Mouse (Mus musculus): ENCODE results near the gene Gpr176. TPM values are rescaled to one million over a fixed set of nuclear protein-coding genes. Genes with fewer than 3 reads are reported as not detected.

The Gpr176 gene
- total and polyA plus RNA-seq, 3 experiments: not detected

- H3K4me3 ChIP-seq (ENCODE audit: control insufficient read depth in 1 of 2, insufficient read depth in 1 of 2, low read depth in 2 of 2, low read length in 2 of 2): no peak overlapping the region
- H3K4me1 ChIP-seq (ENCODE audit: control insufficient read depth in 1 of 2, insufficient read depth in 2 of 2, low read length in 2 of 2): no peaks in the 10 kb centered on the region
- H3K79me2 ChIP-seq (ENCODE audit: control insufficient read depth, insufficient read depth, low read length, poor library complexity): no peaks in the 10 kb centered on the region
- TF ChIP-seq ZMIZ1 (IDR thresholded peaks at IDR 0.05; ENCODE audit: low read depth, low read length): no peak
- TF ChIP-seq POLR2AphosphoS2 (IDR thresholded peaks at IDR 0.05; ENCODE audit: low read length): no peak
- no peak for TF ChIP-seq ELF1 (IDR thresholded peaks at IDR 0.05; ENCODE audit: low read depth, low read length)
- no peak for TF ChIP-seq EP300 (IDR thresholded peaks at IDR 0.05; ENCODE audit: low read depth in 1 of 2, low read length in 2 of 2)
- H3K9me3 ChIP-seq (replicated peaks; ENCODE audit: insufficient read depth, low read length): no peaks in the 10 kb centered on the region
- no peak overlapping the region for H3K27ac ChIP-seq (ENCODE audit: control insufficient read depth, low read depth, low read length)
- DNase-seq (ENCODE audit: low read depth, low spot score): no peak
- no peaks in the 10 kb centered on the region for H3K27me3 ChIP-seq (ENCODE audit: control insufficient read depth in 1 of 2, insufficient read depth in 2 of 2, low read length in 2 of 2)
- H3K36me3 ChIP-seq (ENCODE audit: control insufficient read depth in 1 of 2, insufficient read depth in 2 of 2, low read length in 2 of 2): no peaks in the 10 kb centered on the region
- no peak overlapping the region for H3K9ac ChIP-seq (ENCODE audit: control insufficient read depth, low read depth, low read length, poor library complexity, severe bottlenecking)
Measured at GRCm38 (mm10) chr2:118236196-118236595, 137.0 kb downstream of the Gpr176 start.

GRCm38 (mm10) chr2:118235614-118236013 lies 137.6 kb downstream of the Gpr176 start:
- no peaks in the 10 kb centered on the region for H3K27me3 ChIP-seq (ENCODE audit: control insufficient read depth in 1 of 2, insufficient read depth in 2 of 2, low read length in 2 of 2)
- TF ChIP-seq TAL1 (IDR thresholded peaks at IDR 0.05; ENCODE audit: low read length) (no peak), UBTF (IDR thresholded peaks at IDR 0.05; ENCODE audit: borderline replicate concordance, insufficient read depth, low read depth, low read length) (no peak), TCF12 (IDR thresholded peaks at IDR 0.05; ENCODE audit: low read depth, low read length) (no peak), ZMIZ1 (IDR thresholded peaks at IDR 0.05; ENCODE audit: low read depth, low read length) (no peak), MYB (IDR thresholded peaks at IDR 0.05; ENCODE audit: low read depth, low read length) (no peak), JUND (IDR thresholded peaks at IDR 0.05; ENCODE audit: low read depth, low read length) (no peak), ZKSCAN1 (IDR thresholded peaks at IDR 0.05; ENCODE audit: low read depth, low read length) (no peak), POLR2AphosphoS2 (IDR thresholded peaks at IDR 0.05; ENCODE audit: low read length) (no peak), BHLHE40 (IDR thresholded peaks at IDR 0.05; ENCODE audit: borderline replicate concordance, low read depth, low read length) (no peak), SMC3 (IDR thresholded peaks at IDR 0.05; ENCODE audit: low read depth, low read length) (no peak), MEF2A (IDR thresholded peaks at IDR 0.05; ENCODE audit: extremely low read depth, insufficient replicate concordance, low read depth, low read length, poor library complexity, severe bottlenecking) (no peak), SIN3A (IDR thresholded peaks at IDR 0.05; ENCODE audit: low read length) (no peak), E2F4 (IDR thresholded peaks at IDR 0.05; ENCODE audit: borderline replicate concordance, low read depth, low read length) (no peak), GABPA (IDR thresholded peaks at IDR 0.05; ENCODE audit: low read depth, low read length) (no peak), ZNF384 (IDR thresholded peaks at IDR 0.05; ENCODE audit: low read depth, low read length) (no peak), ELF1 (IDR thresholded peaks at IDR 0.05; ENCODE audit: low read depth, low read length) (no peak)
- no peak overlapping the region for H3K4me3 ChIP-seq (ENCODE audit: control insufficient read depth in 1 of 2, insufficient read depth in 1 of 2, low read depth in 2 of 2, low read length in 2 of 2)
- H3K27ac ChIP-seq (ENCODE audit: control insufficient read depth, low read depth, low read length): no peak overlapping the region
- H3K4me1 ChIP-seq (ENCODE audit: control insufficient read depth in 1 of 2, insufficient read depth in 2 of 2, low read length in 2 of 2): no peaks in the 10 kb centered on the region
- H3K79me2 ChIP-seq (ENCODE audit: control insufficient read depth, insufficient read depth, low read length, poor library complexity): no peaks in the 10 kb centered on the region
- H3K9ac ChIP-seq (ENCODE audit: control insufficient read depth, low read depth, low read length, poor library complexity, severe bottlenecking): no peak overlapping the region
- H3K36me3 ChIP-seq (ENCODE audit: control insufficient read depth in 1 of 2, insufficient read depth in 2 of 2, low read length in 2 of 2): no peaks in the 10 kb centered on the region
- H3K9me3 ChIP-seq (replicated peaks; ENCODE audit: insufficient read depth, low read length): no peaks in the 10 kb centered on the region
- DNase-seq (ENCODE audit: low read depth, low spot score): no peak
